Mouse (Mus musculus) thymus, adult 2 months (tissue): ENCODE data around the gene Rhot1. TPM values are rescaled to one million over a fixed set of nuclear protein-coding genes. Genes with fewer than 3 reads are reported as not detected.

ENCODE experiments used
- DNase-seq: peaks from one replicate; pipeline ENCODE4 v3.0.0; 2021
- H3K27ac ChIP-seq: fragments of 200-500 bp; 2 replicates; pipeline ENCODE4 v1.5.1; 2012; ENCODE audit warnings: low read length, control low read depth; ENCODE audit not compliant: control insufficient read depth, insufficient read depth
- H3K27me3 ChIP-seq: fragments of 200-500 bp; 2 replicates; pipeline ENCODE4 v1.6.1; 2012; ENCODE audit warnings: mild to moderate bottlenecking, low read length, moderate library complexity, mixed read lengths; ENCODE audit not compliant: control insufficient read depth, insufficient read depth
- H3K36me3 ChIP-seq: fragments of 200-500 bp; 2 replicates; pipeline ENCODE4 v1.6.1; 2012; ENCODE audit warnings: mild to moderate bottlenecking, low read length, moderate library complexity; ENCODE audit not compliant: control insufficient read depth, insufficient read depth
- H3K4me1 ChIP-seq: fragments of 200-500 bp; replicated peaks from 2 replicates; pipeline ENCODE4 v1.6.1; 2012; ENCODE audit warnings: low read length; ENCODE audit not compliant: control insufficient read depth, insufficient read depth
- H3K4me3 ChIP-seq: fragments of 200-500 bp; 2 replicates; pipeline ENCODE4 v1.5.1; 2012; ENCODE audit warnings: mild to moderate bottlenecking, low read length, control low read depth, moderate library complexity; ENCODE audit not compliant: control insufficient read depth, insufficient read depth
- CTCF ChIP-seq: fragments of 200-500 bp; IDR thresholded peaks from 2 replicates; pipeline ENCODE4 v1.5.1; 2012; ENCODE audit warnings: mild to moderate bottlenecking, control low read depth, low read length, moderate library complexity, borderline replicate concordance; ENCODE audit not compliant: control insufficient read depth, poor library complexity, insufficient read depth; ENCODE audit errors: extremely low read depth
- POLR2A ChIP-seq: fragments of 200-500 bp; IDR thresholded peaks from 2 replicates; pipeline ENCODE4 v1.6.1; 2012; ENCODE audit warnings: mild to moderate bottlenecking, low read length, control low read depth, moderate library complexity; ENCODE audit not compliant: control insufficient read depth, poor library complexity, insufficient read depth; ENCODE audit errors: extremely low read depth
- WGBS: fragments of 180-500 bp; shearing (Covaris S2); methylation state at CpG from one replicate; pipeline ENCODE4 v1.1.7; 2018; 5-methylcytosine and 5-hydroxymethylcytosine counted together
- polyA plus RNA-seq: library from polyadenylated mRNA; depleted of rRNA; stranded (reverse); fragments of >200 nt; gene quantifications from 2 replicates; pipeline ENCODE4 v1.2.3, GENCODE M21; 2012

The Rhot1 gene
- polyA plus RNA-seq, 1 experiment: 13.7 TPM

- peaks cover 18% of the 10 kb centered on the region for H3K27me3 ChIP-seq
- 7% methylated on average over 9 of the region's 9 CpGs for WGBS
- no peak for DNase-seq
- no peaks in the 10 kb centered on the region for H3K36me3 ChIP-seq
- no peak overlapping the region for H3K27ac ChIP-seq
- H3K4me1 ChIP-seq: peaks cover 13% of the 10 kb centered on the region
- TF ChIP-seq POLR2A (no peak), CTCF (no peak)
- peak overlapping the region; percentile 45; the same call in 1 of the 2 replicates for H3K4me3 ChIP-seq
Observed at GRCm38 (mm10) chr11:80302046-80302390, 93.2 kb downstream of the Rhot1 start.

GRCm38 (mm10) chr11:80302536-80302935 lies 93.7 kb downstream of the Rhot1 start:
- WGBS: 8% methylated on average over 11 of the region's 11 CpGs

GRCm38 (mm10) chr11:80303746-80304145 lies 94.9 kb downstream of the Rhot1 start:
- WGBS: 96% methylated on average over 3 of the region's 3 CpGs
- DNase-seq: no peak
- H3K27me3 ChIP-seq: peaks cover 18% of the 10 kb centered on the region
- H3K4me1 ChIP-seq: peaks cover 13% of the 10 kb centered on the region
- TF ChIP-seq POLR2A (no peak), CTCF (no peak)
- no peak overlapping the region for H3K4me3 ChIP-seq
- no peaks in the 10 kb centered on the region for H3K36me3 ChIP-seq
- H3K27ac ChIP-seq: no peak overlapping the region

More at GRCm38 (mm10) chr11:80302536-80302935, 93.7 kb downstream of the Rhot1 start:
- H3K36me3 ChIP-seq: no peaks in the 10 kb centered on the region
- TF ChIP-seq POLR2A: no peak
- no peak for TF ChIP-seq CTCF
- H3K4me1 ChIP-seq: peaks cover 13% of the 10 kb centered on the region
- peak; percentile 81 for DNase-seq
- peaks cover 18% of the 10 kb centered on the region for H3K27me3 ChIP-seq
- peak overlapping the region; percentile 18; the same call in 1 of the 2 replicates for H3K4me3 ChIP-seq
- H3K27ac ChIP-seq: no peak overlapping the region

- 85% methylated on average over 10 of the region's 10 CpGs for WGBS
- no peak for DNase-seq
- no peak for TF ChIP-seq CTCF
- no peak for TF ChIP-seq POLR2A
- Histone ChIP-seq H3K4me3 (no peak overlapping the region), H3K36me3 (no peaks in the 10 kb centered on the region), H3K4me1 (peaks cover 13% of the 10 kb centered on the region), H3K27ac (no peak overlapping the region), H3K27me3 (peaks cover 11% of the 10 kb centered on the region)
Observed at GRCm38 (mm10) chr11:80304846-80305245, 96.0 kb downstream of the Rhot1 start.

GRCm38 (mm10) chr11:80308537-80308936 lies 99.7 kb downstream of the Rhot1 start:
- Histone ChIP-seq H3K36me3 (no peaks in the 10 kb centered on the region), H3K4me1 (no peaks in the 10 kb centered on the region), H3K4me3 (no peak overlapping the region), H3K27ac (no peak overlapping the region), H3K27me3 (no peaks in the 10 kb centered on the region; the same call in 1 of the 2 replicates)
- DNase-seq: no peak
- TF ChIP-seq POLR2A (no peak), CTCF (no peak)
- 81% methylated on average over 6 of the region's 6 CpGs for WGBS

GRCm38 (mm10) chr11:80311271-80311670 lies 102.5 kb downstream of the Rhot1 start:
- H3K36me3 ChIP-seq: no peaks in the 10 kb centered on the region
- TF ChIP-seq POLR2A (no peak), CTCF (no peak)
- DNase-seq: no peak
- H3K27me3 ChIP-seq: no peaks in the 10 kb centered on the region
- no peaks in the 10 kb centered on the region for H3K4me1 ChIP-seq
- no peak overlapping the region for H3K4me3 ChIP-seq
- 92% methylated on average over 4 of the region's 4 CpGs for WGBS
- H3K27ac ChIP-seq: no peak overlapping the region

GRCm38 (mm10) chr11:80312049-80312448 lies 103.2 kb downstream of the Rhot1 start:
- no peaks in the 10 kb centered on the region for H3K4me1 ChIP-seq
- H3K27ac ChIP-seq: no peak overlapping the region
- H3K27me3 ChIP-seq: no peaks in the 10 kb centered on the region
- H3K36me3 ChIP-seq: no peaks in the 10 kb centered on the region
- no peak for TF ChIP-seq CTCF
- no peak for TF ChIP-seq POLR2A
- H3K4me3 ChIP-seq: no peak overlapping the region
- 79% methylated on average over 2 of the region's 2 CpGs for WGBS
- DNase-seq: no peak

GRCm38 (mm10) chr11:80312565-80312964 lies 103.7 kb downstream of the Rhot1 start:
- no peaks in the 10 kb centered on the region for H3K4me1 ChIP-seq
- TF ChIP-seq POLR2A: no peak
- TF ChIP-seq CTCF: no peak
- no peak for DNase-seq
- H3K4me3 ChIP-seq: no peak overlapping the region
- H3K27ac ChIP-seq: no peak overlapping the region
- no peaks in the 10 kb centered on the region for H3K27me3 ChIP-seq
- WGBS: 55% methylated on average over 6 of the region's 6 CpGs
- no peaks in the 10 kb centered on the region for H3K36me3 ChIP-seq
